Mouse (Mus musculus): ENCODE data around the gene Pex19.

Pex19 gene

DNA sequence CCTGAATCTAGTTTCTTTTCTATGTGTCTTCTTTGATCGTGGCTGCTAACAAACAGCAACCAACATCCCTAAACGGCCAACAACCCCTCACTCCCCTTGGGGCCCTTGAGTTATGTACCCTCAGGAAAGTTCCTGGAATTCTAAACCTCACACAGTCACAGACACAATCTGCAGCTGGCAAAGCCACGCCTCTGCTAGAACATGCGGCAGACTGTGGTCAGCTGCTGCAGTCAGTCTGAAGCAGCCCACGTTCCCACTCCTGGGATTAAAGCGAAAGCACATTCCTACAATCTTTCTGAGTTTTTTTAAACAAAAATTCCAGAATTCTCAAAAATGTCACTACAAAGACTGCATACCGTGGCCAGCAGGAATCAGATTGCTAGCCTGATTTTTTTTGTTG is 7.0 kb downstream of the Pex19 start:
- no peak for DNase-seq (ENCODE audit: low read depth, low spot score)

- DNase-seq (ENCODE audit: low read depth, low spot score): no peak
These were observed 7.5 kb downstream of the Pex19 start for GRCm38 (mm10) chr1:172134072-172134471.

- no peak for DNase-seq (ENCODE audit: low read depth, low spot score)
These were observed 13.6 kb downstream of the Pex19 start for GRCm38 (mm10) chr1:172140160-172140559.

DNA sequence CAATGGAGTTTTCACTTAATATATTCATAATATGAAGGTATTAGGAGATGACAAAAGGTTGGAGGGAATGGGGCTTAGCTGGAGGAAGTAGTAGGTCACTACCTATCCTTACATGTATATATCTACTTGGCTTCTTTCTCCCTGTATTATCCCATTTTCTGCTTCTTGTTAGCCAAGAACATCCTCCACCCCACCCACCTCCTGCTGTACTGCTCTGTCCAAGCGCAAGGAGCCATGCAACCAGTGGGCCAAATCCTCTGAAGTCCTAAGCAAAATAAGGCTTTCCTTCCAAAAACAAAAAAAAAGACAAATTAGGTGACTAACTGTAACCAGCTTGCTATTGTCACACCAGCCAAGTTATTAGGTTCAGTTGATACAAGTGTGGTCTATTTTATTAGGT is 14.3 kb downstream of the Pex19 start:
- no peak for DNase-seq (ENCODE audit: low read depth, low spot score)

- DNase-seq (ENCODE audit: low read depth, low spot score): no peak
These were observed 15.0 kb downstream of the Pex19 start for GRCm38 (mm10) chr1:172141529-172141928.

DNA sequence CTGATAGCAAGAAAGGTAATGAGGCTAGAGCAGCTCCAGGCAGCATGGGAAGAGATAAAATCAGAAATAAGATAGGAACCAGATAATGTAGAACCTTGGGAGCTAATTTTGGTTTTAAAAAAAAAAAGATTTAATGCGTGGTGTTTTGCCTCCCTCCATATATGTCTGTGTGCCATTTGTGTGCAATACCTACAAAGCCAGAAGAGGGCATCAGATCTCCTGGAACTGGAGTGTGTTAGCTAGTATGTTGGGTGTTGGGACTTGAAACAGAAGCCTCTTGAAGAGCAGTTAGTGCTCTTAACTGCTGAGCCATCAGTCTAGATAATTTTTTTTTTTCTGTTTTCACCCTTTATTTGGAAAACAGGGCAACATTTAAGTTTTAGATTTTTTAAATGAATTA is 17.0 kb downstream of the Pex19 start:
- peak; percentile 83 for DNase-seq (ENCODE audit: low read depth, low spot score)

- DNase-seq (ENCODE audit: low read depth, low spot score): peak; percentile 97
These were observed 21.3 kb downstream of the Pex19 start, which contains the start of gene Dcaf8 for GRCm38 (mm10) chr1:172147835-172148278. TSS of gene Dcaf8 (plus strand) at chr1:172148084.

- peak; percentile 77 for DNase-seq (ENCODE audit: low read depth, low spot score)
These were observed 21.9 kb downstream of the Pex19 start for GRCm38 (mm10) chr1:172148279-172148954.

GRCm38 (mm10) chr1:172148955-172149815 is 22.6 kb downstream of the Pex19 start:
- DNase-seq (ENCODE audit: low read depth, low spot score): peak; percentile 66

DNA sequence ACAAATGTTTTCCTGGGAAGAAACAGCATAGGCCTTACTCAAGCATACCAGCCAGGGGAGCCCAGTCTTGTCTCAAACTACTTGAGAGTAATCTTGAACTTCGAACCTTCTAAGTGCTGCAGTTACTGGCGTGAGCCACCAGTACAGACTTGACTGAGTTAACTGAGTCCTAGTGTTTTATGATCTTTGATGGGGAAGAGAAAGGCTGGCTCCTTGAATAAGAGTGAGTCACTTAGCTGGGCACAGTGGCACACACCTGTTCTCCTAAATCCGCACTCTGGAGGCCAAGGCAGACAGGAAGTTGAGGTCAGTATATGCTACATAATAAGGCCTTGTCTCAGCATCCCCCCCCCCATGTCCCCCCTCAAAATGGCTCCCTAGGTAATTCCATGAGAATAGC is 28.0 kb downstream of the Pex19 start:
- DNase-seq (ENCODE audit: low read depth, low spot score): no peak

GRCm38 (mm10) chr1:172155518-172155917 is 29.0 kb downstream of the Pex19 start:
- DNase-seq (ENCODE audit: low read depth, low spot score): no peak

- DNase-seq (ENCODE audit: low read depth, low spot score): no peak
These were observed 33.4 kb downstream of the Pex19 start for GRCm38 (mm10) chr1:172159970-172160369.

GRCm38 (mm10) chr1:172160508-172160907 is 34.0 kb downstream of the Pex19 start:
- DNase-seq (ENCODE audit: low read depth, low spot score): no peak

GRCm38 (mm10) chr1:172162009-172162408 is 35.5 kb downstream of the Pex19 start:
- peak; percentile 54 for DNase-seq (ENCODE audit: low read depth, low spot score)

- no peak for DNase-seq (ENCODE audit: low read depth, low spot score)
These were observed 36.4 kb downstream of the Pex19 start for GRCm38 (mm10) chr1:172162959-172163358.

DNA sequence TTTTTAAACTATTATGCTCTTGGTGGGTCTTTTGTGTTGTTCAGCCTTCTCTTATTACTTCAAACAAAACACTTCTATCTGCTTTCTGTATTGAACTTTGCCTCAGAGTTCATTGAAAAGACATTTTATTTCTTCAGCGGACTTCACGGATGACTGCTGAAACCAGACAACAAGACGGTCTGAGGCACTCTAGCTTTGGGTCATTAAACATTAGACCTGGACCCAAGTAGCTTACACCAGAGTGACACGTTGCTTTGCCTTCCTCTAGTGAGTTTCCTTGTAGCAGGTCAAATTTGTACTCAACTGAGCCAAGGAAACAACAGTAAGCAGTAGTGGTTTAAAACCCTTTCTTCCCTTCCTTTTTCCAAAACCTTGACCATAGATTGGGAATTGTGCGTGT is 41.4 kb downstream of the Pex19 start:
- no peak for DNase-seq (ENCODE audit: low read depth, low spot score)

GRCm38 (mm10) chr1:172169809-172170208 is 43.3 kb downstream of the Pex19 start:
- DNase-seq (ENCODE audit: low read depth, low spot score): no peak

DNA sequence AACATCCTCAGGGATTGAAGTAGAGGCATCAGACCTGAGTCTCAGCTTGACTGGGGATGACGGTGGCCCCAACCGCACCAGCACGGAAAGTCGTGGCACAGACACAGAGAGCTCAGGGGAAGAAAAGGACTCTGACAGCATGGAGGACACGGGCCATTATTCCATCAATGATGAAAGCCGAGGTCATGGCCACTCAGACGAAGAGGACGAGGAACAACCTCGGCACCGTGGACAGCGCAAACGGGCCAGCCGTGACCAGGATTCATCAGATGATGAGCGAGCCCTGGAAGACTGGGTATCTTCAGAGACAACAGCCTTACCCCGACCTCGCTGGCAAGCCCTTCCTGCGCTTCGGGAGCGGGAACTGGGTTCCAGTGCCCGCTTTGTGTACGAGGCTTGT is 45.8 kb downstream of the Pex19 start:
- no peak for DNase-seq (ENCODE audit: low read depth, low spot score)

DNA sequence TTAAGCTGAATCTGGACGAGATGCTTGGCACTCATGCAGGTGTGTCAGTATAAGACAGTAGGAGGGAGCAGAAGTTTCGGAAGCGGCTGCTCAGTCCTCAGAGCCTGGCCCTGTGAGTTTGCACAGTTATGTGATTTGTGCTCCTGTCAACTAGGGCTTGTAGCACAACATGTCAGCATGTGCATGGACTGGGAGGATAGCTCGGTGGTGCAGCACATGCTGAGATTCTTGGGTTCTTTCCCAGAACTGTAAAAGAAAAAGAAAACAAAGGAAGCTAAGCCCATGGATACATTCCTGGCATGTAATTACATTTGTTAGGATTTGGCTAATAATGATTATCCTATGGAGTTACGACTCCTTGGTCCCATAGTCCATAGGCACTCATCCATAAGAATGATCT is 46.6 kb downstream of the Pex19 start:
- DNase-seq (ENCODE audit: low read depth, low spot score): no peak

- no peak for DNase-seq (ENCODE audit: low read depth, low spot score)
These were observed 51.2 kb downstream of the Pex19 start for GRCm38 (mm10) chr1:172177791-172178190.

DNA sequence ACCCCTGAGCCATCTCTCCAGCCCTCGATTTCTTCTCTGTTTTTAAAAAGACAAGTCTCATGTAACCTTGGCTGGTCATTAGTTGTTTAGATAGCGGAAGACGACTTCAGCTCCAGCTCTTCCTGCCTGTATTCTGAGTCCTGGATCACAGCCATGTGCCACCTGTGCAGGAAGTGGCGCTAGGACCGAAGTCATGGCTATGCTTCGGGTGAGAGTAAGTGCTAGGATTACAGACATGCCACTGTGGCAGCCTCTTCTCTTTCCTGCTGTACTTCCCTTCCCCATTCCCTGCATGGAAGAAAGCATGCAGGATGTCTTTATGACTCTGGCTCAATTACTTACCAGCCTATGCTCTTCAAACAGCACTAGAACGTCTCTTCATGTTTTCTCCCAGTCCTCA is 52.5 kb downstream of the Pex19 start:
- DNase-seq (ENCODE audit: low read depth, low spot score): no peak

DNA sequence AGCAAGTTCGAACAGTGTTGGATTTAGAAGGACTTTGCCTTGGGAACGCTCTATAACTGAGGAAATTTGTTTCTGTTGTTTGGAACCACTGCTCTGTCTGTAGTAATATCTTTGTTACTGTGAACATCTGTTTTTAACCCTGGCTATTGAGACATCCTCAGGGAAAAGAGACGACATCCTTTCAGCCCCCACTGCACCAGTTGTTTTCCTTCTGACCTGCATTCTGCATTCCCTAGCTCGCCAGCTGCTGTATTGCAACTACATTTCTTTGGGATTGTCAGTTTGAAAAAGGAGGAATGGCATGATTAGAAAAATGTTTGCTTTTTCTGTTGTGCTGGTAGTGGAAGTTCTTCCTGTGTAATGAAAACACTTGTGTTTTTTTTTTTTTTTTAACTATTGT is 54.3 kb downstream of the Pex19 start:
- DNase-seq (ENCODE audit: low read depth, low spot score): no peak

DNA sequence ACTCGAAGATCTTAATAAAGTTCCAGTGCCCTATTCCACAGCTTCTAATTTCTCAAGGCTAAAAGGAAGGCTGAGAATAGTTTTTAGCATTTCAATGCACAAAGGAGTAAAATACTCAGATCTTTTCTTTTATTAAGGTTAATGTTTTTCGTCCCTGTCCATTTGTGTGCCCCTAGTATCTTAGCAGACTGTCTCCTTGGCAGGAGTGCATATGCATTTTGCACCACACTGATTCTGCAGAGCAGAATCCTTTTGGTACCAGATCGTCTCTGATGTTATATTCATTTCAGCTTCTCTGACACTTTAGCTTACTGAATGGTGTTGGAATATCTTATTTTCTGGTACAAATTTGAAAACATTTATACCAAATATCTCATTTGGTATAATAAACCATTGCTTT is 55.2 kb downstream of the Pex19 start:
- no peak for DNase-seq (ENCODE audit: low read depth, low spot score)
